Mouse (Mus musculus) thymus, postnatal 36 days (tissue): Measurements from ENCODE around the gene Man2c1.

ENCODE experiments used
- DNase-seq, 2 experiments: peaks; one replicate each; pipeline ENCODE4 v3.0.0; 2022; ENCODE audit warnings: mixed read lengths in 2 of 2

Gene Man2c1

GRCm38 (mm10) chr9:57130577-57131433 is at the start of gene Man2c1:
Gene Man2c1 (plus strand): TSS chr9:57130690.
- DNase-seq: peak; percentile 93

- DNase-seq: no peak
Measured at GRCm38 (mm10) chr9:57082236-57082635, 48.3 kb upstream of the Man2c1 start.

GRCm38 (mm10) chr9:57117261-57117755 is 13.2 kb upstream of the Man2c1 start:
- DNase-seq: no peak

GRCm38 (mm10) chr9:57129641-57130040 is 849 bp upstream of the Man2c1 start:
- DNase-seq: no peak

DNA sequence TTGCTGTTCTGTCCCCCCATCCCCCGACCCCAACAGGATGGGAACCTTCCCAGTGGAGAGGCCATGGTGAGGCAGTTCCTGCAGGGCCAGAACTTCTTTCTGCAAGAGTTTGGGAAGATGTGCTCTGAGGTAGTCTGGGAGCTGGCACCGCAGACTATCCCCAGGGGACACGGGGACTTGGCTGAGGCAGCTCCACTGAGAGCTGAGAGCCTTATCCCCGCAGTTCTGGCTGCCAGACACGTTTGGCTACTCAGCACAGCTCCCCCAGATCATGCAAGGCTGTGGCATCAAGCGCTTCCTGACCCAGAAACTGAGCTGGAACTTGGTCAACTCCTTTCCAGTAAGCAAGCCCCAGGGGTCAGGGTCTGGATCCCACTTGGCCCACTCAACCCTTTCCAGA is 6.8 kb downstream of the Man2c1 start:
- DNase-seq: no peak

DNA sequence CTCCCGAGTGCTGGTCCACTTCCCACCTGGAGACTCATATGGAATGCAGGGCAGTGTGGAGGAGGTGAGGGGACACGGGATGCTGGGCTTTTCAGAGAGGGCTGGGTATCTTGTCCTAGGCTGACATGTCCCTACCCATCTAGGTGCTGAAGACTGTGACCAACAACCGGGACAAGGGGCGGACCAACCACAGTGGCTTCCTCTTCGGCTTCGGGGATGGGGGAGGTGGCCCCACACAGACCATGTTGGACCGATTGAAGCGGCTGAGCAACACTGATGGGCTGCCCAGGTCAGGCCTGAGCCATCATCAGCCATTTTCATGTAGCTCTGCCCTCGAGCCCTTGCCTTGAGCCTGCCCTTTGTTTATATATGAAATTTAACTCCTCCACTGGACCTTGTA is 7.3 kb downstream of the Man2c1 start:
- DNase-seq: no peak

GRCm38 (mm10) chr9:57138507-57138906 is 8.0 kb downstream of the Man2c1 start:
- DNase-seq: no peak

GRCm38 (mm10) chr9:57139110-57139509 is 8.6 kb downstream of the Man2c1 start:
- DNase-seq: no peak

- no peak for DNase-seq
Measured at GRCm38 (mm10) chr9:57139571-57139970, 9.1 kb downstream of the Man2c1 start.

DNA sequence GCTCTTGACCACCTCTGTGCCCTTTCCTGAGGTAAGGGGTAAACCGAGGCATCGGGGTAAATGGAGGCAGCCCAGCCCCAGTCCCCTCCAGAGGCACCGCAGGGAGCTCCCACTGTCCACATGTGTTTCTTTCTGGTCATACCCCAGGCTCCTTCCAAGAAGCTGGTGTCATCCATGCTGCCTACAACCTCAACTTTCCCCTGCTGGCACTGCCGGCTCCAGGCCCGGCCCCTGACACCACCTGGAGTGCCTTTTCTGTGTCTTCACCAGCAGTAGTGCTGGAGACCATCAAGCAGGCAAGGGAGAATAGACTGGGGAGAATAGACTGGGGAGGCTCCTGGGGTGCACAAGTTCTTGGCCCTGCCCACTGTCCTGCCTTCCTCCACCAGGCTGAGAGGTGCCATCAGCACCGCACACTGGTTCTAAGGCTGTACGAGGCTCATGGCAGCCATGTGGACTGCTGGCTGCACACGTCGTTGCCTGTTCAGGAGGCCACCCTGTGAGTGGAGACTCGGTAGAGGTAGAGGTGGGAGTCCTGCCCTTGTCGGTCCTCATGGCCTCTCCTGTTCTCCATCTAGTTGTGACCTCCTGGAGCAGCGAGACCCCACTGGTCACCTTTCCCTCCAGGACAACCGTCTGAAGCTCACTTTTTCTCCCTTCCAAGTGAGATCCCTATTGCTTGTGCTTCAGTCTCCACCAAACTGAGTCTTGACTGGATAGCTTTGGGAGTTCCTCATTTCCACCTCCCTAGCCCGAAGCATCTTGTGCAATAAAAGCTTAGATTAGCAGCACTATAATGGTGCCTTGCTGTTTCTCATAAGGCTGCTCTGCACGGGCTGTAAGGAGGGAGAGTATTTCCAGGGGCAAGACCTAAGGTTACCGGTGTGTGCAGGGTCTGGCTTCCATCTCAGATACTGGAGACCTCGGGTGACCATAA is 11.2 kb downstream of the Man2c1 start:
- no peak for DNase-seq

DNA sequence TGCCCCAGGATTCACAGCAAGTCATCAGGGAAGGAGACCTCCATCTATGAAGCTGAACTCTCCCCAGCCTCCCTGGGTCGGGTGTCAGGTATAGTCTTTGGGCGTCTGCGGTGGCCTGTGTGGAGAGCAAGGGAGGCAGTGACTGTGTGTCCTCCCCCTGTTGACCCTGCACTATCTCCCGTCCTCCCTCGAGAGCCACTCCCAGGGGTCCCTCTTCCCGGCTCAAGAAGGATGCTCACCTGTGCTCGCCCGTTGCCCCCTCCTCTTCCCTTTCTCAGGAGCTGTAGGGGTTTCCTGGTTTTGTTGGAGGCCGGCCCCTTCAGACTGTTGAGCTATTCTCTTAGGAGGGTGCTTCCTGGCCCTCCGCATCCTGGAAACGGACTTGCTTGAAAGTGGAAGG is 12.7 kb downstream of the Man2c1 start:
- DNase-seq: no peak

GRCm38 (mm10) chr9:57144830-57145229 is 14.3 kb downstream of the Man2c1 start:
- DNase-seq: no peak

GRCm38 (mm10) chr9:57146451-57147066 is 16.1 kb downstream of the Man2c1 start:
- DNase-seq: no peak

GRCm38 (mm10) chr9:57147205-57148143 is 17.0 kb downstream of the Man2c1 start:
- DNase-seq: no peak

GRCm38 (mm10) chr9:57148144-57148878 is 17.8 kb downstream of the Man2c1 start, which contains the start of gene Neil1:
Gene Neil1 (minus strand): TSS chr9:57148305.
- DNase-seq: peak; percentile 81 to 84

DNA sequence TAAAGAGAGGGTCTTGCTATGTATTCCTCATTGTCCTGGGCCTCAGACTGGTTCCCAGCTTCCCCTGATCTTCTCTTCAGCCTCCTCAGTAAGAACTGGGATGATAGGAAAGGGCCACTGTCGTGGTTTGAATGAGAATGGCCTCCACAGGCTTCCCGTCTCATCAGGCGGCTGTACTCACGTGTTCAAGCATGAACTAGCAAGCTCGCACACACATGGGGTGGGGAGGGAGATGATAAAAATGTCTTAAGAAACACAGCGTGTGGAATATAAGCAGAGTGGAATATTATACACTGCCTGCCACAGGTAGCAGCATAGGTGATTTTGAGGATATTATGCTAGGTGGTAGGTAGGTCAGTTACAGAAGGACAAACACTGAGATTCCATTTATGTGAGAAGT is 18.5 kb downstream of the Man2c1 start:
- no peak for DNase-seq

- DNase-seq: no peak
Measured at GRCm38 (mm10) chr9:57150192-57150591, 19.7 kb downstream of the Man2c1 start.

DNA sequence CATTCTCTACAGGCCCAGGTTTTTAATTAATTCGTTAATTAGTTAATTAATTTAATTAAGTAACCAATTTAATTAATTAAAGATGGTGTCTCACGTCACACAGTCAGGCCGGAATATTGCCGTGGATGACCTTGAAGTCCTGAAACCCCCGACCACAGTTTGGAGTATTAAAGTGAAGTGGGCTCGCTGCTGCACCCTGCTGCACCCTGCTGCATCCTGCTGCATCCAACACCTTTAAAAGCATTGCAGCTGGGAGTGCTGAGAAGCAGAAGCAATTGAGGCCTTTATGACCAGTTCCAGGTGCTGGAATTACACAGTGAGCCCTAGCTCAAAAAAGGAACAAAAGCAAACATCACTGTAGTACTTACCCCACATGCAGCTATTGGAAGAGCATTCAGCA is 21.8 kb downstream of the Man2c1 start:
- no peak for DNase-seq

DNA sequence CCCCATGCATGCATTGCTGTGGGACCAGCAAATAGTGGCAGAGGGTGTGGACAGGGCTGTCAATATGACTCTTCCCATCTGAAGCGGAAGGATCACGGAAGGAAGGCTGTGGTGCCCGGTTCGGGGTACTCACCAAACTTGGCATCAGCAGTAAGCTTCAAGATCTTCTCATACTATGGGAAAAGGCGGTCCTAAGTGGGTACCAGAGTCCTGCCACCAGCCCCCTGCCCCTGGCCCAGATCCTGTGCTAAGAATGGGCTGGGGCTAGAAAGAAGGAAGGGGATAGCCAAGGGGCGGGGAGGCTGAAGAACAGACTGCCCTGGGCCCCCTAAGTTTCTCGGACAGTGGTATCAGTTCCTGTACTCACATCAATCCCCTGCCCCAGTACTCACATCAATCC is 25.9 kb downstream of the Man2c1 start:
- DNase-seq: no peak

DNA sequence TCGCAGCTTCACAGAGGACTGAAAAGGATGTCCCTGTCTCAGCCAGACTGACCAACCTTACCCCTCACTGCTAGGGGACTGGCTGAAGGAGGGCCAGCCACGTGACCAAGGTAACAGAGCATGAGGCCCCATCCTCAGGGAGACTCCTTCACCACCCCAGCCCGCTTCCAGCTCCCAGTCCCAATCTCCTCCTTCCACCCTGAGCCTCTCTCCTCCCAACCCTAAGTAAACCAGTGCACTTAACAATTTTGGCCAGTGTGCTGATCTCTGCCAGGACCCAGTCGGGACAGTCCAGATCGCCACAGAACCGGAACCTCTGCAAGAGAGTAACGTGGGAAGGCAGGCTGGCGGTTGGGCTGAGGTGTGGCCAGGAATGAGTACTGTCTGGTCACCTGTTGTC is 26.3 kb downstream of the Man2c1 start:
- no peak for DNase-seq

DNA sequence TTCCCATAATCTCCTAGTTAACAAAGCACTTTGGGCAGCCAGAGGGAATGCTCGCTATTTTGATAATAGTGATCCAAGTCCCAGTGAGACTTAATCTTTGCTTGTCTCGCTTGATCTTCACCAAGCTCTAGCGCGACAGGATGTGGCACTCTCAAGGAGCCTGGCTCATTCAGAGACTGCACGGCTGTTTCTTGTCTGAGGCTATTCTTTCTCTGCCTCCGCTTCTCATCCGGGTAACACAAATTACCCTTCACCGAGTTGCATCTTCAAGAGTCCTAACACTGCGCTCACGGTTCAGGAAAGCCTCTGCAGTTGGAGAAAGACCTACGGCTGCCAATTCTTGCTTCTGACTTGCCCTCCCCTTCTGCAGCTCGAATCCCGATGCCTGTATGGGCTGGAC is 27.0 kb downstream of the Man2c1 start:
- no peak for DNase-seq
